Mouse (Mus musculus) small intestine, adult 2 months (tissue): ENCODE measurements around the gene Taok1.
A peak's percentile ranks its signal among the peaks of the same experiment; 100 is the strongest.

Experiments used
- CTCF ChIP-seq: fragments of 200-500 bp; IDR thresholded peaks from 2 replicates; pipeline ENCODE4 v1.5.1; 2012; ENCODE audit warnings: low read depth, mild to moderate bottlenecking, control low read depth, inconsistent platforms, low read length, moderate library complexity, mixed read lengths; ENCODE audit not compliant: insufficient replicate concordance, insufficient read length; ENCODE audit errors: extremely low read depth
- POLR2A ChIP-seq: fragments of 200-500 bp; IDR thresholded peaks from 2 replicates; pipeline ENCODE4 v1.6.1; 2012; ENCODE audit warnings: low read depth, mild to moderate bottlenecking, control low read depth, inconsistent platforms, low read length, moderate library complexity

DNA sequence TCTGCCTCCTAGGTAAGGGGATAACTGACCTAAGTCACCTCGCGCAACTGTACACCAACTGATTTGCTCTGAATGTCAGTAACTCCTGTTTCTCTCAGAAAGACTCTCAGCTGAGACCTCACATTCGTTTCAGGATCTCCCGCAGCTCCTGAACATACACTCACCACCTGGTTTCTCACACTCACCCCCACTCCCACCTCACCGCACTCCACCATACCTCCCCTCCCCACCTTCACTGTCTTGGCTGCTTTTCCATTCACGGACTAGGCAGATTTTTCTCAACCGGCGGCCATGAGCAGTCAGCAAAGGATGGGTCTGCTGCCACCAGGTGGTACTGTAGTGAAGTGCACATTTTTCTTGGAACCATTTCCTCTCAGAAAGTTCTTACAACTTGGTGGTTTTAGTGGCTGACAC lies 22.6 kb upstream of the Taok1 start:
- peak; percentile 86; the same call in 1 of the 2 replicates for TF ChIP-seq CTCF
- no peak for TF ChIP-seq POLR2A
